Mouse (Mus musculus) myocyte (in vitro differentiated cells): ENCODE results near the gene Agbl1. TPM values are rescaled to one million over a fixed set of nuclear protein-coding genes. Genes with fewer than 3 reads are reported as not detected.

Source experiments
- H3K27me3 ChIP-seq: one replicate; pipeline ENCODE4 v1.6.1; 2011; ENCODE audit not compliant: control insufficient read depth, insufficient read depth, insufficient read length
- H3K36me3 ChIP-seq: one replicate; pipeline ENCODE4 v1.6.1; 2011; ENCODE audit not compliant: control insufficient read depth, insufficient read depth
- H3K4me2 ChIP-seq: one replicate; pipeline ENCODE4 v1.6.1; 2011; ENCODE audit warnings: low read depth, control low read depth
- H3K4me3 ChIP-seq: one replicate; pipeline ENCODE4 v1.5.1; 2011; ENCODE audit warnings: mild to moderate bottlenecking, control low read depth, moderate library complexity
- H3K79me2 ChIP-seq: one replicate; pipeline ENCODE4 v1.6.1; 2011; ENCODE audit not compliant: control insufficient read depth, insufficient read depth
- H3ac ChIP-seq: one replicate; pipeline ENCODE4 v1.6.1; 2011; ENCODE audit not compliant: control insufficient read depth, insufficient read length
- CEBPB ChIP-seq: IDR thresholded peaks from 2 replicates; pipeline ENCODE4 v1.6.1; 2011; ENCODE audit warnings: mild to moderate bottlenecking, moderate library complexity; ENCODE audit not compliant: poor library complexity, insufficient read depth, severe bottlenecking
- E2F4 ChIP-seq: IDR thresholded peaks from one replicate; pipeline ENCODE4 v1.6.1; 2011; ENCODE audit warnings: mild to moderate bottlenecking, control low read depth, moderate library complexity; ENCODE audit not compliant: insufficient read depth
- MAX ChIP-seq: IDR thresholded peaks from one replicate; pipeline ENCODE4 v1.6.1; 2011; ENCODE audit warnings: low read depth, mild to moderate bottlenecking, control low read depth
- MYOD1 ChIP-seq, 3 experiments: IDR thresholded peaks; one replicate each; pipeline ENCODE4 v1.6.1; 2011; ENCODE audit warnings: control low read depth in 2 of 3, low read depth in 2 of 3, mild to moderate bottlenecking in 2 of 3, moderate library complexity in 1 of 3; ENCODE audit not compliant: insufficient read length in 2 of 3, control insufficient read depth in 1 of 3
- MYOG ChIP-seq, 3 experiments: IDR thresholded peaks; one replicate each; pipeline ENCODE4 v1.6.1; 2011; ENCODE audit warnings: control low read depth in 2 of 3, low read depth in 2 of 3, mild to moderate bottlenecking in 2 of 3; ENCODE audit not compliant: insufficient read length in 2 of 3, control insufficient read depth in 1 of 3, insufficient read depth in 1 of 3
- POLR2A ChIP-seq: IDR thresholded peaks from one replicate; pipeline ENCODE4 v1.6.1; 2011; ENCODE audit warnings: low read depth, mild to moderate bottlenecking, control low read depth, moderate library complexity; ENCODE audit not compliant: insufficient read length
- POLR2AphosphoS2 ChIP-seq: IDR thresholded peaks from one replicate; pipeline ENCODE4 v1.6.1; 2011; ENCODE audit warnings: low read depth, control low read depth; ENCODE audit not compliant: insufficient read length
- REST ChIP-seq: IDR thresholded peaks from one replicate; pipeline ENCODE4 v1.6.1; 2011; ENCODE audit warnings: mild to moderate bottlenecking, control low read depth, moderate library complexity; ENCODE audit not compliant: insufficient read depth, insufficient read length
- SRF ChIP-seq: IDR thresholded peaks from one replicate; pipeline ENCODE4 v1.6.1; 2011; ENCODE audit warnings: low read depth; ENCODE audit not compliant: control insufficient read depth, insufficient read length
- TCF12 ChIP-seq: IDR thresholded peaks from one replicate; pipeline ENCODE4 v1.6.1; 2011; ENCODE audit warnings: mild to moderate bottlenecking, control low read depth; ENCODE audit not compliant: poor library complexity, insufficient read depth, severe bottlenecking
- TCF3 ChIP-seq: IDR thresholded peaks from one replicate; pipeline ENCODE4 v1.6.1; 2011; ENCODE audit warnings: low read depth, control low read depth; ENCODE audit not compliant: insufficient read length
- USF1 ChIP-seq: IDR thresholded peaks from one replicate; pipeline ENCODE4 v1.6.1; 2011; ENCODE audit warnings: low read depth, mild to moderate bottlenecking, control low read depth, moderate library complexity
- polyA plus RNA-seq: library from polyadenylated mRNA; unstranded; fragments of >200 nt; fragmentation: generic; extraction: Trizol; gene quantifications from one replicate; pipeline ENCODE4 v1.2.1, GENCODE M21; 2012; ENCODE audit warnings: missing spikeins

The Agbl1 gene
- polyA plus RNA-seq, 1 experiment = not detected

DNA sequence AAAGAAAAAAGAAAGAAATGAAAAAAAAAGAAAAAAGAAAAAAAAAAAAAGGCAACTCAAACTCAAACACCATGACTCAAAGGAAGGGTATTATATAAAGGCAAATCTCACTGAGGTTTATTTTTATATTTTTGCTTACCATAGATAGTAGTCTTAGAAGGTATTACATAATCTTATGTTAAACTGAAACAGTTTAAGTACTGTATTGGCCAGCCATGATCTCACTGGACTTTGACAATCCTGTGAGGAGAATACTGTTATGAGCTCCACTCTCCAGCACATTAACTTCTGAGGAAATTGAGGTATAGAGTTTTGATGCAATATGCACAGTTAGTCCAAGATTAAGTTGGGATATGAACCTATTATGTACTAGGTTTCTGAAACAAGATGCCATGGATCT, 909.0 kb downstream of the Agbl1 start:
- Histone ChIP-seq H3K36me3 (no peaks in the 10 kb centered on the region), H3K4me2 (no peak overlapping the region), H3K79me2 (no peaks in the 10 kb centered on the region), H3ac (no peak overlapping the region), H3K4me3 (no peak overlapping the region), H3K27me3 (no peaks in the 10 kb centered on the region)
- TF ChIP-seq MYOD1 (IDR thresholded peaks at IDR 0.05; ENCODE audit: control insufficient read depth in 1 of 3, insufficient read length in 2 of 3, low read depth in 2 of 3) (no peak), POLR2A (no peak), TCF3 (no peak), TCF12 (no peak), USF1 (no peak), CEBPB (no peak), SRF (no peak), POLR2AphosphoS2 (no peak), MAX (no peak)

DNA sequence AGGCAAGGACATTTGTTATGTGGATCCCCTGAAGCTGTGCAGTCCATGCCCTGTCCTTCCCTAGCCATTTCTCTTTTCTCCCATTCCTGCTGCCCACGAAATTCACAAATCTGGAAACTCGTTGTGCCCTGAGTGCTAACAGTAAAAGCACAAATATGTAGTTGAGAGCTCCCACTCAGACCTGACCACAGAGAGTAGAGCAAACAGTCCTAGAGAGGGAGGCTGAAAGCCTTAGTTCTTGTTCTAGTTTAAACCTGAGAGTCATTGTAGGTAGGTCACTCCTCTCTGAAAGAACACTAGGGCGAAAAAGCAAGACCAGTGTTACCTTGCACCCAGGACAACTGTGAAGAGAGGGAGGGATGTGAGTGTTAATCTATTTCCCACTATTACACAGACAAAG, 917.8 kb downstream of the Agbl1 start:
- H3K4me2 ChIP-seq = no peak overlapping the region
- TF ChIP-seq MYOG (IDR thresholded peaks at IDR 0.05; ENCODE audit: control insufficient read depth in 1 of 3, insufficient read depth in 1 of 3, insufficient read length in 2 of 3, low read depth in 2 of 3) (no peak), MAX (no peak), USF1 (no peak), REST (no peak), TCF12 (no peak), MYOD1 (IDR thresholded peaks at IDR 0.05; ENCODE audit: control insufficient read depth in 1 of 3, insufficient read length in 2 of 3, low read depth in 2 of 3) (no peak), CEBPB (no peak), SRF (no peak), POLR2AphosphoS2 (no peak), TCF3 (no peak), POLR2A (no peak), E2F4 (no peak)
- H3K36me3 ChIP-seq = no peaks in the 10 kb centered on the region
- no peaks in the 10 kb centered on the region for H3K79me2 ChIP-seq
- H3K4me3 ChIP-seq = no peak overlapping the region
- H3ac ChIP-seq = no peak overlapping the region
- no peaks in the 10 kb centered on the region for H3K27me3 ChIP-seq

GRCm38 (mm10) chr7:77148820-77149219, 919.1 kb downstream of the Agbl1 start:
- H3K4me3 ChIP-seq = no peak overlapping the region
- H3K79me2 ChIP-seq = no peaks in the 10 kb centered on the region
- H3K36me3 ChIP-seq = no peaks in the 10 kb centered on the region
- H3ac ChIP-seq = no peak overlapping the region
- no peaks in the 10 kb centered on the region for H3K27me3 ChIP-seq
- TF ChIP-seq SRF = no peak
- no peak for TF ChIP-seq MYOG (IDR thresholded peaks at IDR 0.05; ENCODE audit: control insufficient read depth in 1 of 3, insufficient read depth in 1 of 3, insufficient read length in 2 of 3, low read depth in 2 of 3)
- no peak for TF ChIP-seq USF1
- TF ChIP-seq CEBPB = no peak
- no peak for TF ChIP-seq POLR2A
- no peak for TF ChIP-seq MAX
- no peak for TF ChIP-seq TCF3
- TF ChIP-seq REST = no peak
- no peak for TF ChIP-seq E2F4
- TF ChIP-seq POLR2AphosphoS2 = no peak
- no peak for TF ChIP-seq MYOD1 (IDR thresholded peaks at IDR 0.05; ENCODE audit: control insufficient read depth in 1 of 3, insufficient read length in 2 of 3, low read depth in 2 of 3)
- no peak for TF ChIP-seq TCF12
- H3K4me2 ChIP-seq = no peak overlapping the region

- Histone ChIP-seq H3K79me2 (no peaks in the 10 kb centered on the region), H3K4me2 (no peak overlapping the region)
- TF ChIP-seq TCF3 (no peak), E2F4 (no peak), MYOD1 (IDR thresholded peaks at IDR 0.05; ENCODE audit: control insufficient read depth in 1 of 3, insufficient read length in 2 of 3, low read depth in 2 of 3) (no peak), REST (no peak), CEBPB (no peak), MYOG (IDR thresholded peaks at IDR 0.05; ENCODE audit: control insufficient read depth in 1 of 3, insufficient read depth in 1 of 3, insufficient read length in 2 of 3, low read depth in 2 of 3) (no peak), POLR2A (no peak), USF1 (no peak), SRF (no peak)
Measured at GRCm38 (mm10) chr7:77149846-77150245, 920.2 kb downstream of the Agbl1 start.

More at GRCm38 (mm10) chr7:77149846-77150245, 920.2 kb downstream of the Agbl1 start:
- no peak overlapping the region for H3ac ChIP-seq
- H3K4me3 ChIP-seq = no peak overlapping the region
- no peaks in the 10 kb centered on the region for H3K36me3 ChIP-seq
- H3K27me3 ChIP-seq = no peaks in the 10 kb centered on the region
